Mouse (Mus musculus): ENCODE data around the gene Rpl36a-ps1.
A peak's percentile ranks its signal among the peaks of the same experiment; 100 is the strongest.
"Not testable (repeated sequence)": the region's sequence is repeated elsewhere in the genome, so short reads cannot be mapped to it uniquely, and the experiment has no call there.

Gene Rpl36a-ps1

GRCm38 (mm10) chr14:98994218-98994617 lies at the start of gene Rpl36a-ps1:
Gene Rpl36a-ps1 (minus strand): TSS chr14:98994318.
- DNase-seq (ENCODE audit: low read depth, low spot score), result no peak

DNA sequence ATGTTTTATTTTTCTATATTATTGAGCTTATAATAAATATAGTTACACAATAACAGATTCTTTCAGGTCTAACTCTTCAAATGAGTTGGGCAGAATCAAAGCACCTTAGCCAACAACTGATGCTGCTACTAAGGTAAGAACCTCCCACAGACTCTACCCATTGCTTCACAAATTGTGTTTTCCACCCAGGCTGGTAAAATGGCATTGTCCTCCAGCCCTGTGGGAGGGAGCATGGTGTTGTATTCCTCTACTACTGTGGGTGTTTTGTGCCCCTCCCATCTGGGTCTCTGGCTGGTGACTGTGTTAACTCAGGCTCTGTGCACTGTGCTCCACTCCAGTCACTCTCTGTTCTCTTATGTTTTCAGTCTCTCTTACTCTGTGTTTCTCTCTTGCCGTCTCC lies 49.4 kb upstream of the Rpl36a-ps1 start:
- peak; percentile 44 for DNase-seq (ENCODE audit: low read depth, low spot score)

GRCm38 (mm10) chr14:99041416-99041815 lies 47.3 kb upstream of the Rpl36a-ps1 start:
- no peak for DNase-seq (ENCODE audit: low read depth, low spot score)

- DNase-seq (ENCODE audit: low read depth, low spot score), result peak; percentile 89
Measured at GRCm38 (mm10) chr14:99039308-99039707, 45.2 kb upstream of the Rpl36a-ps1 start.

DNA sequence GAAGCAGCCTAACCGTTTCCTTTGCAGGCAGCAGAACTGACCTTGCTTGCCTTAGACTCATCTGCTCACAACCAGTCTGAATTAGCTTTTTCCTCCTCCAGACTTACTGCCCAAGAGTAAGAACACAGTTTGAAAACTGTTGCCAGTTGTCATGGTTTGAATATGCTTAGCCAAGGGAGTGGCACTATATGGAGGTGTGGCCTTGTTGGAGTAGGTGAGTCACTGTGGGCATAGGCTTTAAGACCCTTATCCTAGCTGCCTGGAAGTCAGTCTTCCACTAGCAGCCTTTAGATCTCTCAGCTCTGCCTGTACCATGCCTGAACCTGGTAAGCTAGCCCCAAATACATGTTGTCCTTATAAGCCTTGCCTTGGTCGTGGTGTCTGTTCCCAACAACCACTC lies 43.6 kb upstream of the Rpl36a-ps1 start:
- no peak for DNase-seq (ENCODE audit: low read depth, low spot score)

GRCm38 (mm10) chr14:99036039-99036438 lies 41.9 kb upstream of the Rpl36a-ps1 start:
- no peak for DNase-seq (ENCODE audit: low read depth, low spot score)

DNA sequence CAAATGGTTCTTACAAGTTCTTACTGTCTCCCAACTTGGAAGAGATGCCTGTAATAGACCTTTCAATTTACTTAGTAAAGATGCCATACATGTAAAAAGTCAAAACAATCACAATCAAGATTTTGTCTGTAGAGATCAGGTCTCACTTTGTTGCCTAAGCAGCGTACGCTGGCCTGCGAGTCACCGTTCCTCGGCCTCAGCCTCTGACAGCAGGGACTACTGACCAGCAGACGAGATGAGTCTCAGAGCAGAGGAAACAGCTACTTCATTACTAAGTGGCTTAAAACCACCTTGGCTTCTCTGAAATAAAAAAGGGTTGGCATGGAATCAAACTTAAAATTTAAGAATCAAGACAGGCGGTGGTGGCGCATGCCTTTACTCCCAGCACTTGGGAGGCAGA lies 40.7 kb upstream of the Rpl36a-ps1 start:
- DNase-seq (ENCODE audit: low read depth, low spot score), result not testable (repeated sequence)

DNA sequence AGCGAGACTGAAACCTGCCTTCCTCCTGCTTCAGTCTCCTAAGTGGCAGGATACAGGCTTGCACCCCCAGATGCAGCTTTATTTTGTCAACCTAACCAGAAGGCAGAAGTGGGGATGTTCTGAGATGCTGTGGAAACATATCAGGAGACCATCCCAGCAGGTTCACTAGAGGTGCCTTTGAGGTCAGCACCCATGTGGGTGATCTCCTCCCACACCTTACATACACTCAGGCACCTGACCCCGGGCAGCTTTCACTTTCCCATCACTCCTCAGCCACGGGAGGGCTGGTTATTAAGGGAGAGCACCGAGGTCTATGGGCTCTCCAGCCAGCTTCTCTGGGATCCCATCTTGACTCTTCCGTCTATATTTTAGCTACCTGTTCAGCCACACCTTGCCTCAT lies 38.5 kb upstream of the Rpl36a-ps1 start:
- DNase-seq (ENCODE audit: low read depth, low spot score), result no peak

DNA sequence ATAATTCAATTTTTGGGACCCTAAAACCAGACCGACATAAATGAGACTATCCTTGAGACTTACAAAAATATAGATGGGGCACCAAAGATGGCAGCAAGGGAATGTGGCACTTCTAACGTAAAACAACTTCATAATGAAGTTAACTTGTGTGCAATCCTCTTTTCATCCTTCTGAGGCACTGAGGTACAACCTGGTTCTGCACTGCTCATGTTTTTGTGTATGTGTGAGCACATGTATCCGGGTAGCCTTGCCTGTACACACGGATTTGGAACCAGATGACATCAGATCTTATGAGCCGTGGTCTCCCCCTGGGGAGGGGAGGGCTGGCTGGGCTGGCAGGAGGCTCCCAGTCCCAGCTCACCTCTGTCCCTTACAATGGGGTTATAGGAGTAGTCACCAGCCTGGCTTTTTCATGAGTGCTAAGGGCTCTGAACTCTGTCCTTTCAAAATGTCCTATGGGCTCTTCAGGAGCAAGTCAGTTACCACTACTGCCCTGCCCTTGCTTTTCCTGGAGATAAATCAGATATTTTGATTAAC lies 37.3 kb upstream of the Rpl36a-ps1 start:
- DNase-seq (ENCODE audit: low read depth, low spot score), result no peak

DNA sequence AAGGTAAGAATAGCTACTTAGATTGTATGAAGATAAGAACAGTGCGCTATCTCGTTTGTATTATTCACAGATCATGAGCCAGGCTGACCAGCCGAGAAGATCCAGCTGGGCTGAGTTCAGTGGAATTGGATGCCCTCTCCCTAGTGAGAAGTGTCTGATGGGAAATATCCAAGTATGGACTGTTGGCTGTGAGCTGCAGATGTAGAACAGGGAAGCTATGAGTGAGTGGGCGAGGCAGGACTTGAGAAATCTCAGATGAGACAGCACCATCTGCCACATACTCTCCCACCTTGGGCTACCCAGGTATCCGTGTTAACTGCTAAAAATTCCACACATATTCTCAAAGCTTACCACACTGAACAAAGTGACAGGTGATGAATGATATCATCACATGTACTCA lies 35.9 kb upstream of the Rpl36a-ps1 start:
- no peak for DNase-seq (ENCODE audit: low read depth, low spot score)

DNA sequence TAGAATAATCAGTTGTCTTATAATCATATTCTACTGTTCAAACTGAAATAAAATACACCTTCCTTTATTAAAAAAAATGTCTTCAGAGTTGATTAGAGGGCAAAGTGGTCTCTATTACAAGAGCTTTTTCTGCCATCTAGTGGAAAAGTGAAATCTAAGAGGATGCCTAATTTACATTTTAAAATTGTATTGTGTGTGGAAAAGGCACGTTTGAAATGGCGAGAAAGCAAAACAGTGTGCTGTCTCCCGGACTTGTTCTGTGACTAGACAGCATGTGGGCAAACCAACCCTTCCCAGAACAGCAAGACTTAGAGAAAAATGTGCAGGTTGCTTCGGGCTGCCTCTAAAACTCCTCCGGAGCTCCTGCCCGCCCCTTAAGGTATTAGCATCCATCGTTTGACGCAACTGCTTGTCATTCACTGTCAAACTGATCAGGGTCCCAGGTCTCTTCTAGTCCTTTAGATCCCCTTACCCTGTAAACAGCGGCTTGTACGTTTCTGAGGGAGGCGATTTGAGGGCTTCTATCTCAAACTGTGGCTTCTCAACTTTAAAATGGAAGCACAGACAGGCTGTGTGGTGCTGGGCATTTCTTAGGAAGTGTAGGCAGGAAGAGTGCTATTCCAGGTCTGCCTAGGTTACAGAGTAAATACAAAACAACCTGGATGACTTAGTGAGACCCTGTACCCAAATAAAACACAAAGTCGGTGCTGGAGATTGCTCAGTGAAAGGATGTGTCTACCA lies 28.4 kb upstream of the Rpl36a-ps1 start:
- DNase-seq (ENCODE audit: low read depth, low spot score), result no peak

DNA sequence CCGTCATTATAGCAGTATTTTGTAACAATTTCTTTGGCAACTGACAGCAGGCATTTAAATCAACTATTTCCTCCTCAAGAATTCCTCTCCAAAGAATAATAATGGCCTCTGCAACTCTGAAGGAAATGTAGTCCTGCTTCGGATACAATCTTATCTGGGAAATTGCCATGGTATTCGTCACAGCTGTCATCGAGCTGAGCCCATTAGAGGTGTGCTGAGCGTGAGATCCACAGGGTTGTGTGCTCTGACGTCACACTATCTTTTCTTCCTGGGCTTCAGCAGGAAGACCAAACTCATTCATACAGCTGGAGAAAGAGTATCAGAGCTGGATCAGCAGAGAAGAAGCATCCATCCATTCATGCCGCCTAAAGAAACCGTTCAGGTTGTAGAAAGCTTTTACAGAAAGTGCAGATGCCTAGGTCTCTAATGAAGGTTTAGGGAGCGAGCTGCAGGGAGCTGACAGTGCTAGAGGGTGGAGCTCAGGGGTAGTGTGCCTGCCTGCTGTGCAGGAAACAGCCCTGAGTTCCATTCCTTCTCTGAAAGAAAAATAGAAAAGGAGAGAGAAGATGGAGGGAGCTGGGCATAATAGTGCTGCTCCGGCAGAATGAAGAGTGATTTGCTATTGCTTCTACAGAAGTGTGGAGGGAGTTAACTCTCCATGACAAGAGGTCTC lies 25.2 kb upstream of the Rpl36a-ps1 start:
- peak; percentile 22 for DNase-seq (ENCODE audit: low read depth, low spot score)

GRCm38 (mm10) chr14:99018691-99019090 lies 24.6 kb upstream of the Rpl36a-ps1 start:
- DNase-seq (ENCODE audit: low read depth, low spot score), result no peak

DNA sequence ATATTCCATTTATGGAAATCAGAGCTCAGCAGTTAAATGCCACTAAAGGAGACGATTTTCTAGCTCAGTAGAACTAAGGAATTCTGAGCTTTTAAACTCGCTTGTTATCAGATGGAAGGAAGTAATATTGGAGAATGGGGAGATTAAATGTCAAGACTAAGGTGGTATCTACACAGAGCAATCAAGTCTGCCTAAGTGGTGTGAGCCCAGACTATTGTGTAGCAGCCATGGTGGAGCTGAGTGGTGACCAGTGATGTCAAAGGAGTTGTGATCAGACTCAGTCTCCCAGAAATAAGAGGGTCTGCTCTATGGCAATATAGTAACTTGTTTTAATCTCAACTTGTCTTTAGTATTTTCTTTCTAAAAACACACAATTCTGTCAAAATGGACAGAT lies 16.8 kb upstream of the Rpl36a-ps1 start:
- DNase-seq (ENCODE audit: low read depth, low spot score), result no peak

DNA sequence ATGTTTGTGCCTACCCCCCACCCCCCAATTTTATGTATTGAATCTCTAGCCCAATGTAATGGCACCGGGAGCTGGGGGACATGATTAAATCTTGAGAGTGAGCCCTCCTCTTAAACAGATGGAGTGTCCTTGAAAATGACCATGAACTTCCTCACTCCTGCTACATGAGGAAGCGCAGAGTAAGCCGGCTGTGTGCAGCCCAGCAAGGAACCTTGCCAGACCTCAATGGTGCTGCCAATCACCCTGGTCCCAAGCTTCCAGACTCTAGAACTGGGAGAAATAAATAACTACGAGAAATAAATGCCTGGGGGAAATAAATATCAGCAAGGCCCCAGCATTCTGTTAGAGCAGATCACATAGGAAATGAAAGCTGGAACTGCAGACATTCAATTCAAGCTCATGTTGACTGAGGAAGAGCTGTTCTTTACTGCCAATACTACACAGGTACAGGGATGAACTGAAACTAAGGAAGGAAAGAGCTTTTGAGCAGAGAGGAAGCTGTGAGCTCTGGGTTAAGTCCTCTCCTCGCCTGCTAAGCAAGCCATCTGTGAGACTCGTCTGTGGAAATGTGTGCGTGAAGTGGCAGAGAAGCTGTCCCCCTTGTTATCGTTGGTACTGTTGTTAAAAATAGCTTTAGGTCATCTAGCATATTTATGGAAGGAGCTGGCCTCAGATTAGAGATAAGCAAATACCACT lies 16.3 kb upstream of the Rpl36a-ps1 start:
- DNase-seq (ENCODE audit: low read depth, low spot score), result no peak

DNA sequence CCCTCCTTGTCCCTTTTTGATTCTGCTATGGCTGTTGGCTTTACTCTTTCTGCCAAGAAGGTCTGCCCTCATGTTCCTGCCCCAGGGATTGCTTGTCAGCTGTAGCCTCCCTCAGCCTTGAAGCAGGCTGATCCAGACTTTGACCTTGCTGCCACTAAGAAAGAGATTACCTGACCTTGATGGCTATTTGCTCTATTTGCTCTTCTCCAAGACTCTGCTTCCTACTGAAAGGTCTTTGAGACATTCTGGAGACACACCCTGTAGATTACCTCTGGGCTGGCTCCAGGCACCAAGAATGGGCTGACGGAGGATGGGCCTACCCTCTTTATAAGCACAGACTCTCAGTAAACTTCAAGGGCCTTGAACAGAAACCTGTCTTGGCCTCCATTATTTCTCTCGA lies 1.6 kb downstream of the Rpl36a-ps1 start:
- peak; percentile 33 for DNase-seq (ENCODE audit: low read depth, low spot score)

DNA sequence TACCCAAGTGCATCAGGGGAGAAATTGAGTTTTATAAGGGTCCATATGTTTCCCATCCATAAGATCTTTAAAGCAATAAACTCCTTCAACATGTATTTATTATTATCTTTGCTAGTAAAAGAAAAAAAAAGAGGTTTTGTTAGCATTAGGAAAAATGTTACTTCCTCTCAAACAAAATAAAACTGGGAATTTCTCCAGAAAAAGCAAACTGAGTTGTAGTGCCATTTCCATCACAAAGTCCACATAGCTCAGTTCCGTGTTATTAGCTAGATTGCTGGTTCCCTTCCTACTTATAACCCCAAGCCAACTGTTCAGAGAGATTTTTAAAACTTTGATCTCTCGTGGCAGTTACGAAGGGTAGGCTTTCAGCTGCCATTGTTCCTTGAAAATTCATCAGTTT lies 3.5 kb downstream of the Rpl36a-ps1 start:
- no peak for DNase-seq (ENCODE audit: low read depth, low spot score)

- no peak for DNase-seq (ENCODE audit: low read depth, low spot score)
Measured at GRCm38 (mm10) chr14:98989818-98990217, 4.3 kb downstream of the Rpl36a-ps1 start.

DNA sequence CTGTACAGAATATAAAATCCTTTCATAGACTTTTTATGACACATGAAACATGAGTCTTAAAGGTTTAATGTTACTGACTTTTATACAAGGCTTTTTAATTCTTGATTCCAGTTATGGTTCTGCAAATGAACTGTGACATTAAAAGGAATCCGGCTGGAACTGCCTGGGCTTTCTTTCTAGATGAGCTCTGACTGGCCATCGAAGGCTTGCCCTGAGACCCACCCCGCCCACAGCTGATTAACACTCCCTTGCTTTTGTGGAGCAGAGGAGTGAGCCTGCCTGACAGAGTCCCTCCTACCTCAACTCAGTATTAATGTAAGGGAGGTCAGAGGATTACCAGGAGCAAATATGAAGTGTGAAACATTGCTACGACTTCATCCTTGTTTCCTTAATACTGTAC lies 22.2 kb downstream of the Rpl36a-ps1 start:
- no peak for DNase-seq (ENCODE audit: low read depth, low spot score)

DNA sequence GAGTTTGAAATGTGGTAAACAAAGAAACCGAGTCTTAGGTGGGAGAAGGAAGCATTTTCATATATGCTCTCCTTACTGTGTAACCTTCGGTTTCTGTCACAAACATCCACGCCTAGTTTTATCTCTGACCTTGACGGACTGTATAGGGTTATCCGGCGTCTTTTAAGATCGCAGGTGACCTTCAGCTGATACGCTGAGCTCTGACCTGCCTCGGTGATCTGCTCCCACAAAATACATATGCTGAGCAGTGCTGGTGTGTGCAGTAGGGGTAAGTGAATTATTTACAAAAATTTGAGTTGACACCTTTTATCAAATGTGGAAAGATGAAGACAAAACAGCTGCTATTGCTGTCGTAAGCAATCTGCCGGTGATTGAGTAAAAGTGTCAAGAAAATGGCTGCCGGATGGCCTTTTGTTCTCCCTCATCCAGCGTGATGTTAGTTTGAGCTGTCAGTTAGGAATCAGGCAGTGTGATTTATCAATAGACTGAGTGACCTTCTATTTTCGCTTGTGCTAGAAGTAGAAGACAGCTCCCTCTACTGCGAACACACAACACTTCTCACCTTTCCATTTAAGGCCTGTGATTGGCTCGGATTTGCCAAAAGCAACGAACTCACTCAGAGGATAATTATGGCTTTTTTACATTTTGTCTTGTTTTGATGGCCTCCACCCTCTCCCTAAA lies 35.0 kb downstream of the Rpl36a-ps1 start:
- peak; percentile 71 for DNase-seq (ENCODE audit: low read depth, low spot score)

- no peak for DNase-seq (ENCODE audit: low read depth, low spot score)
Measured at GRCm38 (mm10) chr14:98956788-98957187, 37.3 kb downstream of the Rpl36a-ps1 start.

DNA sequence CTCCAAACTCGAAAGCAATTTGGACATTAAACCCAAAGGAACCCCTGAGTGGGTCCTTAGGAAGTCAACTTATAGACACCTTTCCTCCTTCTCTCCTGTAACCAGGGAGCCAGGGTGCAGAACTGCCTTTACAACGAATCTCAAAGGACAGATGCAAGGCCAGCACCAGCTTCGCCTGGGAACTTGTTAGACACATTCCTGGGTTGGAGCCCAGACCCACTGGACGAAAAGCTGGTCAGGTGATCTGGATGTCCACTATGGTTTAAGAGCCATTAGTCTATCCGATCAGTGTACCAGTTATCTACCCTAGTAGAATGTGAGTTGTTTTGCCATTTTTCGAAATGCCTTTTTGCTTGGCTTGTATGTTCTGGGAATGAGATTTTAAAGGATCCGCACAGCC lies 41.7 kb downstream of the Rpl36a-ps1 start:
- no peak for DNase-seq (ENCODE audit: low read depth, low spot score)
